Mouse (Mus musculus) kidney, embryonic 16.5 days (tissue): ENCODE data around the gene Edem3. TPM values are rescaled to one million over a fixed set of nuclear protein-coding genes. Genes with fewer than 3 reads are reported as not detected.
"Not testable (repeated sequence)": the region's sequence is repeated elsewhere in the genome, so short reads cannot be mapped to it uniquely, and the experiment has no call there.

Source experiments
- ATAC-seq: fragments of 200-750 bp; cut with Nextera tagmentation; 2 replicates; pipeline ENCODE4 v1.8.0; 2017; ENCODE audit warnings: moderate TSS enrichment; ENCODE audit not compliant: low FRiP score, low TSS enrichment
- H3K27ac ChIP-seq: fragments of 300-500 bp; sonication (generic); 2 replicates; pipeline ENCODE4 v1.5.1; 2014; ENCODE audit warnings: low read length
- H3K27me3 ChIP-seq: fragments of 300-500 bp; sonication (generic); 2 replicates; pipeline ENCODE4 v1.6.1; 2014; ENCODE audit warnings: low read length, control low read depth, mixed read lengths; ENCODE audit not compliant: insufficient read depth
- H3K36me3 ChIP-seq: fragments of 300-500 bp; sonication (generic); 2 replicates; pipeline ENCODE4 v1.6.1; 2014; ENCODE audit warnings: low read length, control low read depth, mixed read lengths; ENCODE audit not compliant: insufficient read depth
- H3K4me1 ChIP-seq: fragments of 300-500 bp; sonication (generic); 2 replicates; pipeline ENCODE4 v1.6.1; 2014; ENCODE audit warnings: low read length, control low read depth, mixed read lengths; ENCODE audit not compliant: insufficient read depth
- H3K4me2 ChIP-seq: fragments of 300-500 bp; sonication (generic); replicated peaks from 2 replicates; pipeline ENCODE4 v1.6.1; 2014; ENCODE audit warnings: low read depth, low read length
- H3K4me3 ChIP-seq: fragments of 300-500 bp; sonication (generic); 2 replicates; pipeline ENCODE4 v1.5.1; 2014; ENCODE audit warnings: mild to moderate bottlenecking, low read length
- H3K9ac ChIP-seq: fragments of 300-500 bp; sonication (generic); replicated peaks from 2 replicates; pipeline ENCODE4 v1.6.1; 2014; ENCODE audit warnings: low read length
- H3K9me3 ChIP-seq: fragments of 300-500 bp; sonication (generic); 2 replicates; pipeline ENCODE4 v1.6.1; 2016; ENCODE audit warnings: low read length, control low read depth
- WGBS: fragments of 180-500 bp; shearing (Covaris S2); extraction: QIAGEN DNeasy Blood & Tissue Kit; methylation state at CpG from one replicate; pipeline ENCODE4 v1.1.7; 2014; 5-methylcytosine and 5-hydroxymethylcytosine counted together
- polyA plus RNA-seq: library from polyadenylated mRNA; unstranded; fragments of >200 nt; fragmentation: Nextera tagmentation; extraction: Ambion mirVana; gene quantifications from 2 replicates; pipeline ENCODE4 v1.2.1, GENCODE M21; 2015

Gene Edem3
- polyA plus RNA-seq, 1 experiment from 2014 or later, result 16.6 TPM

GRCm38 (mm10) chr1:151825065-151825464 lies 69.9 kb downstream of the Edem3 start:
- no peaks in the 10 kb centered on the region for H3K9me3 ChIP-seq
- 75% methylated on average over 7 of the region's 7 CpGs for WGBS
- H3K27me3 ChIP-seq, result no peaks in the 10 kb centered on the region
- no peaks in the 10 kb centered on the region for H3K36me3 ChIP-seq
- H3K27ac ChIP-seq, result no peak overlapping the region
- ATAC-seq, result no peak
- no peak overlapping the region for H3K4me2 ChIP-seq
- no peak overlapping the region for H3K9ac ChIP-seq
- H3K4me1 ChIP-seq, result no peaks in the 10 kb centered on the region
- H3K4me3 ChIP-seq, result no peak overlapping the region

- H3K4me1 ChIP-seq, result no peaks in the 10 kb centered on the region
- H3K27me3 ChIP-seq, result no peaks in the 10 kb centered on the region
- H3K4me2 ChIP-seq, result no peak overlapping the region
- peaks cover 12% of the 10 kb centered on the region for H3K9me3 ChIP-seq
- 75% methylated on average over 3 of the region's 3 CpGs for WGBS
- H3K27ac ChIP-seq, result no peak overlapping the region
- ATAC-seq, result no peak
- H3K36me3 ChIP-seq, result no peaks in the 10 kb centered on the region
- no peak overlapping the region for H3K4me3 ChIP-seq
- H3K9ac ChIP-seq, result no peak overlapping the region
Observed at GRCm38 (mm10) chr1:151831791-151832190, 76.6 kb downstream of the Edem3 start.

GRCm38 (mm10) chr1:151835261-151835660 lies 80.1 kb downstream of the Edem3 start:
- H3K4me2 ChIP-seq, result no peak overlapping the region
- H3K27ac ChIP-seq, result no peak overlapping the region
- 80% methylated on average over 4 of the region's 4 CpGs for WGBS
- H3K36me3 ChIP-seq, result no peaks in the 10 kb centered on the region
- no peak overlapping the region for H3K9ac ChIP-seq
- peaks cover 12% of the 10 kb centered on the region for H3K9me3 ChIP-seq
- no peaks in the 10 kb centered on the region for H3K27me3 ChIP-seq
- no peaks in the 10 kb centered on the region for H3K4me1 ChIP-seq
- ATAC-seq, result no peak
- H3K4me3 ChIP-seq, result no peak overlapping the region

- not testable (repeated sequence) for H3K4me2 ChIP-seq, H3K4me1 ChIP-seq, H3K9ac ChIP-seq, H3K27ac ChIP-seq, H3K36me3 ChIP-seq, H3K4me3 ChIP-seq, H3K27me3 ChIP-seq, H3K9me3 ChIP-seq, ATAC-seq
- WGBS, result 95% methylated on average over 1 of the region's 1 CpGs
Observed at GRCm38 (mm10) chr1:151840345-151840744, 85.2 kb downstream of the Edem3 start.

- Histone ChIP-seq H3K9ac (no peak overlapping the region), H3K27me3 (no peaks in the 10 kb centered on the region), H3K9me3 (no peaks in the 10 kb centered on the region), H3K4me1 (no peaks in the 10 kb centered on the region), H3K4me3 (no peak overlapping the region), H3K36me3 (no peaks in the 10 kb centered on the region), H3K27ac (no peak overlapping the region), H3K4me2 (no peak overlapping the region)
- no peak for ATAC-seq
- WGBS, result 74% methylated on average over 17 of the region's 17 CpGs
Observed at GRCm38 (mm10) chr1:151845252-151845832, 90.2 kb downstream of the Edem3 start.

GRCm38 (mm10) chr1:151845926-151846782 lies 91.0 kb downstream of the Edem3 start:
- Histone ChIP-seq H3K36me3 (no peaks in the 10 kb centered on the region), H3K27ac (no peak overlapping the region), H3K4me2 (no peak overlapping the region), H3K27me3 (no peaks in the 10 kb centered on the region), H3K4me3 (no peak overlapping the region), H3K9me3 (no peaks in the 10 kb centered on the region), H3K9ac (no peak overlapping the region), H3K4me1 (no peaks in the 10 kb centered on the region)
- ATAC-seq, result no peak
- 64% methylated on average over 19 of the region's 19 CpGs for WGBS

GRCm38 (mm10) chr1:151848286-151848685 lies 93.1 kb downstream of the Edem3 start:
- H3K4me1 ChIP-seq, result no peaks in the 10 kb centered on the region
- no peaks in the 10 kb centered on the region for H3K27me3 ChIP-seq
- H3K9ac ChIP-seq, result no peak overlapping the region
- no peaks in the 10 kb centered on the region for H3K36me3 ChIP-seq
- no peak overlapping the region for H3K4me2 ChIP-seq
- ATAC-seq, result no peak
- H3K27ac ChIP-seq, result no peak overlapping the region
- H3K9me3 ChIP-seq, result no peaks in the 10 kb centered on the region
- H3K4me3 ChIP-seq, result no peak overlapping the region
- WGBS, result 98% methylated on average over 2 of the region's 2 CpGs

GRCm38 (mm10) chr1:151849993-151850608 lies 94.9 kb downstream of the Edem3 start:
- ATAC-seq, result no peak
- no peaks in the 10 kb centered on the region for H3K27me3 ChIP-seq
- no peak overlapping the region for H3K27ac ChIP-seq
- H3K4me1 ChIP-seq, result no peaks in the 10 kb centered on the region
- no peak overlapping the region for H3K4me2 ChIP-seq
- WGBS, result 87% methylated on average over 16 of the region's 16 CpGs
- no peak overlapping the region for H3K9ac ChIP-seq
- no peaks in the 10 kb centered on the region for H3K36me3 ChIP-seq
- no peak overlapping the region for H3K4me3 ChIP-seq
- H3K9me3 ChIP-seq, result no peaks in the 10 kb centered on the region

GRCm38 (mm10) chr1:151851051-151851848 lies 96.1 kb downstream of the Edem3 start:
- Histone ChIP-seq H3K9me3 (no peaks in the 10 kb centered on the region), H3K9ac (no peak overlapping the region), H3K27me3 (no peaks in the 10 kb centered on the region), H3K4me1 (no peaks in the 10 kb centered on the region), H3K36me3 (no peaks in the 10 kb centered on the region), H3K27ac (no peak overlapping the region), H3K4me3 (no peak overlapping the region), H3K4me2 (no peak overlapping the region)
- 84% methylated on average over 20 of the region's 20 CpGs for WGBS
- ATAC-seq, result no peak
